Mouse (Mus musculus): ENCODE measurements around the gene Tbc1d10a. TPM values are rescaled to one million over a fixed set of nuclear protein-coding genes. Genes with fewer than 3 reads are reported as not detected.

The Tbc1d10a gene
- polyA plus RNA-seq, 1 experiment from 2014 or later: 23.7 TPM

- DNase-seq (ENCODE audit: low spot score): no peak
- Histone ChIP-seq H3K9me3 (ENCODE audit: control insufficient read depth, low read length) (no peaks in the 10 kb centered on the region), H3K9ac (no peak overlapping the region), H3K4me2 (replicated peaks) (no peak overlapping the region), H3K4me1 (replicated peaks; ENCODE audit: control insufficient read depth, insufficient read depth, low read length) (no peaks in the 10 kb centered on the region), H3K27ac (no peak overlapping the region), H3K4me3 (replicated peaks; ENCODE audit: low read length) (no peak overlapping the region), H3K27me3 (ENCODE audit: control insufficient read depth, insufficient read depth, low read length) (no peaks in the 10 kb centered on the region), H3K36me3 (replicated peaks; ENCODE audit: control insufficient read depth, insufficient read depth) (peaks cover 38% of the 10 kb centered on the region)
- no peak for ATAC-seq (ENCODE audit: low FRiP score)
- WGBS: 86% methylated on average over 6 of the region's 6 CpGs
Measured at GRCm38 (mm10) chr11:4206563-4206962, 20.0 kb downstream of the Tbc1d10a start.

DNA sequence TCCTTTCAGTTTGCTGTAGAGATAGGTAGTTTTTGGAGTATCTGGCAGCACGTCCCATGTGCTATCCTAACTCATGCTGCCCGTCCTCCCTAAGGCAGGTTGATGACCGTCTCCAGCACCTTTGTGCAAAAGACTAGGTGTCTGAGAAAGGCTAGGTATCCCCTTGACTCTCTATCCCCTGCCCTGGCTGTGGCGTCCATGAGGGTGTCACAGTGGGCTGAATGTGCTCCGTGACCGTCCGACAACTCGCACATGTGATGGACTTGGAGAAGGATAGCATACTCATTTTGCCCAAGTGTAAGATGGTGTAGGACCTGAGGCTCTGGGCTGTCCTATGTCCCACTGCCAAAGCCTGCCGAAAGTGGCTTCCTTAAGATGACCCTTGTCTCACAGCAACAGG is 21.1 kb downstream of the Tbc1d10a start:
- DNase-seq (ENCODE audit: low spot score) (no peak), ATAC-seq (ENCODE audit: low FRiP score) (no peak)
- no peak overlapping the region for H3K9ac ChIP-seq
- no peak overlapping the region for H3K27ac ChIP-seq
- no peaks in the 10 kb centered on the region for H3K27me3 ChIP-seq (ENCODE audit: control insufficient read depth, insufficient read depth, low read length)
- no peak overlapping the region for H3K4me2 ChIP-seq (replicated peaks)
- peaks cover 48% of the 10 kb centered on the region for H3K36me3 ChIP-seq (replicated peaks; ENCODE audit: control insufficient read depth, insufficient read depth)
- no peaks in the 10 kb centered on the region for H3K4me1 ChIP-seq (replicated peaks; ENCODE audit: control insufficient read depth, insufficient read depth, low read length)
- 97% methylated on average over 9 of the region's 9 CpGs for WGBS
- no peaks in the 10 kb centered on the region for H3K9me3 ChIP-seq (ENCODE audit: control insufficient read depth, low read length)
- H3K4me3 ChIP-seq (replicated peaks; ENCODE audit: low read length): no peak overlapping the region

GRCm38 (mm10) chr11:4209556-4209955 is 23.0 kb downstream of the Tbc1d10a start:
- WGBS: 78% methylated on average over 5 of the region's 5 CpGs
- no peak for DNase-seq (ENCODE audit: low spot score)
- Histone ChIP-seq H3K4me3 (replicated peaks; ENCODE audit: low read length) (no peak overlapping the region), H3K9me3 (ENCODE audit: control insufficient read depth, low read length) (no peaks in the 10 kb centered on the region), H3K27ac (no peak overlapping the region), H3K9ac (no peak overlapping the region), H3K27me3 (ENCODE audit: control insufficient read depth, insufficient read depth, low read length) (no peaks in the 10 kb centered on the region), H3K4me2 (replicated peaks) (no peak overlapping the region), H3K36me3 (replicated peaks; ENCODE audit: control insufficient read depth, insufficient read depth) (peaks cover 65% of the 10 kb centered on the region), H3K4me1 (replicated peaks; ENCODE audit: control insufficient read depth, insufficient read depth, low read length) (no peaks in the 10 kb centered on the region)
- ATAC-seq (ENCODE audit: low FRiP score): no peak

DNA sequence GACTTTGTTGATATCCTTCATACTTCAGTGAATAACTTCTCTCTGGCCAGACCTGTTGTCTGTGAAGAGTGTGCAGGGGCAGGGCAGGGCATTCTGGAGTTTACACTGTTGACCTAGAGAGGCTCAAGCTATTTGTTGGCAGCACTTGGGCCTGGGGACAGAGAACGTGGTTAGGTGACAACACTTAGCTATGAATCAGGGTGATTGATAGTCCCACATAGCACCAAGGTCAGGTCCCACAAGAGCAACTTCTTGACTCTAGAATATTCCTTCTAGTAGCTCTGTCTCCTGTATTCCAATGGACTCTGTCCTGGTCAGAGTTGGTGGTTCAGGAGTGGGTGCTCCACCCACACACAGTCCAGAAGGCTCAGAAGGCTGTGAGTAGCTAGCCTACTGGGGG is 24.2 kb downstream of the Tbc1d10a start:
- H3K27me3 ChIP-seq (ENCODE audit: control insufficient read depth, insufficient read depth, low read length): no peaks in the 10 kb centered on the region

GRCm38 (mm10) chr11:4213107-4213506 is 26.5 kb downstream of the Tbc1d10a start:
- Histone ChIP-seq H3K4me1 (replicated peaks; ENCODE audit: control insufficient read depth, insufficient read depth, low read length) (0 out of 2 replicates have a peak, but pooled peaks cover 3% of the 10 kb centered on the region), H3K9me3 (ENCODE audit: control insufficient read depth, low read length) (0 out of 2 replicates have a peak, but pooled peaks cover 5% of the 10 kb centered on the region), H3K9ac (no peak overlapping the region), H3K4me3 (replicated peaks; ENCODE audit: low read length) (no peak overlapping the region), H3K4me2 (replicated peaks) (no peak overlapping the region), H3K36me3 (replicated peaks; ENCODE audit: control insufficient read depth, insufficient read depth) (peaks cover 74% of the 10 kb centered on the region), H3K27ac (no peak overlapping the region), H3K27me3 (ENCODE audit: control insufficient read depth, insufficient read depth, low read length) (peaks cover 12% of the 10 kb centered on the region)
- WGBS: 92% methylated on average over 10 of the region's 10 CpGs
- ATAC-seq (ENCODE audit: low FRiP score): no peak
- no peak for DNase-seq (ENCODE audit: low spot score)

More for the DNA sequence above, 24.2 kb downstream of the Tbc1d10a start:
- ATAC-seq (ENCODE audit: low FRiP score) (no peak), DNase-seq (ENCODE audit: low spot score) (no peak)
- Histone ChIP-seq H3K4me1 (replicated peaks; ENCODE audit: control insufficient read depth, insufficient read depth, low read length) (no peaks in the 10 kb centered on the region), H3K9ac (no peak overlapping the region), H3K9me3 (ENCODE audit: control insufficient read depth, low read length) (no peaks in the 10 kb centered on the region), H3K36me3 (replicated peaks; ENCODE audit: control insufficient read depth, insufficient read depth) (peaks cover 76% of the 10 kb centered on the region), H3K4me2 (replicated peaks) (no peak overlapping the region), H3K27ac (no peak overlapping the region), H3K4me3 (replicated peaks; ENCODE audit: low read length) (no peak overlapping the region)
- WGBS: 76% methylated on average over 1 of the region's 1 CpGs

DNA sequence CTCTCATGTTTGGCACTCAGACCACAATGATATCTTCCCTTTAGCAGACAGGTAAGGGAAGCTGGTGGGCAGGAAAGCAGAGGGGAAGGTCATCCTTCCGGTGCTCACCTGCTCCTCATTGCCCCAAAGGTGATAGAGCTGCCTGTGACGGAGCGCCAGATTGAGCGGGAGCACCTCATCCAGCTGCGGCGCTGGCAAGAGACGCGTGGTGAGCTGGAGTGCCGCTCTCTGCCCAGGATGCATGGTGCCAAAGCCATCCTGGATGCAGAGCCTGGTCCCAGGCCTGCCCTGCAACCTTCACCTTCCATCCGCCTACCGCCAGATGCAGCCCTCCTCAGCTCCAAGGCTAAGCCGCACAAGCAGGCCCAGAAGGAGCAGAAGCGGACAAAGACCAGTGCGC is 28.0 kb downstream of the Tbc1d10a start:
- ATAC-seq (ENCODE audit: low FRiP score) (no peak), DNase-seq (ENCODE audit: low spot score) (no peak)
- H3K4me1 ChIP-seq (replicated peaks; ENCODE audit: control insufficient read depth, insufficient read depth, low read length): 0 out of 2 replicates have a peak, but pooled peaks cover 7% of the 10 kb centered on the region
- WGBS: 97% methylated on average over 14 of the region's 14 CpGs
- H3K4me3 ChIP-seq (replicated peaks; ENCODE audit: low read length): no peak overlapping the region
- H3K9me3 ChIP-seq (ENCODE audit: control insufficient read depth, low read length): 0 out of 2 replicates have a peak, but pooled peaks cover 5% of the 10 kb centered on the region
- peaks cover 61% of the 10 kb centered on the region for H3K36me3 ChIP-seq (replicated peaks; ENCODE audit: control insufficient read depth, insufficient read depth)
- no peak overlapping the region for H3K4me2 ChIP-seq (replicated peaks)
- H3K9ac ChIP-seq: no peak overlapping the region
- H3K27ac ChIP-seq: no peak overlapping the region
- H3K27me3 ChIP-seq (ENCODE audit: control insufficient read depth, insufficient read depth, low read length): peaks cover 26% of the 10 kb centered on the region

- no peak overlapping the region for H3K4me3 ChIP-seq (replicated peaks; ENCODE audit: low read length)
- H3K9me3 ChIP-seq (ENCODE audit: control insufficient read depth, low read length): 0 out of 2 replicates have a peak, but pooled peaks cover 5% of the 10 kb centered on the region
- H3K27me3 ChIP-seq (ENCODE audit: control insufficient read depth, insufficient read depth, low read length): peaks cover 26% of the 10 kb centered on the region
- DNase-seq (ENCODE audit: low spot score) (no peak), ATAC-seq (ENCODE audit: low FRiP score) (no peak)
- peaks cover 56% of the 10 kb centered on the region for H3K36me3 ChIP-seq (replicated peaks; ENCODE audit: control insufficient read depth, insufficient read depth)
- WGBS: 85% methylated on average over 10 of the region's 10 CpGs
- no peak overlapping the region for H3K9ac ChIP-seq
- no peak overlapping the region for H3K4me2 ChIP-seq (replicated peaks)
- 0 out of 2 replicates have a peak, but pooled peaks cover 7% of the 10 kb centered on the region for H3K4me1 ChIP-seq (replicated peaks; ENCODE audit: control insufficient read depth, insufficient read depth, low read length)
- no peak overlapping the region for H3K27ac ChIP-seq
Measured at GRCm38 (mm10) chr11:4215061-4215460, 28.5 kb downstream of the Tbc1d10a start.

GRCm38 (mm10) chr11:4216248-4217000 is 29.8 kb downstream of the Tbc1d10a start:
- Histone ChIP-seq H3K36me3 (replicated peaks; ENCODE audit: control insufficient read depth, insufficient read depth) (peaks cover 43% of the 10 kb centered on the region), H3K9me3 (ENCODE audit: control insufficient read depth, low read length) (0 out of 2 replicates have a peak, but pooled peaks cover 5% of the 10 kb centered on the region), H3K27ac (no peak overlapping the region), H3K4me1 (replicated peaks; ENCODE audit: control insufficient read depth, insufficient read depth, low read length) (0 out of 2 replicates have a peak, but pooled peaks cover 7% of the 10 kb centered on the region), H3K4me2 (replicated peaks) (no peak overlapping the region), H3K4me3 (replicated peaks; ENCODE audit: low read length) (no peak overlapping the region), H3K27me3 (ENCODE audit: control insufficient read depth, insufficient read depth, low read length) (peaks cover 26% of the 10 kb centered on the region), H3K9ac (no peak overlapping the region)
- DNase-seq (ENCODE audit: low spot score) (no peak), ATAC-seq (ENCODE audit: low FRiP score) (no peak)
- 83% methylated on average over 9 of the region's 9 CpGs for WGBS

DNA sequence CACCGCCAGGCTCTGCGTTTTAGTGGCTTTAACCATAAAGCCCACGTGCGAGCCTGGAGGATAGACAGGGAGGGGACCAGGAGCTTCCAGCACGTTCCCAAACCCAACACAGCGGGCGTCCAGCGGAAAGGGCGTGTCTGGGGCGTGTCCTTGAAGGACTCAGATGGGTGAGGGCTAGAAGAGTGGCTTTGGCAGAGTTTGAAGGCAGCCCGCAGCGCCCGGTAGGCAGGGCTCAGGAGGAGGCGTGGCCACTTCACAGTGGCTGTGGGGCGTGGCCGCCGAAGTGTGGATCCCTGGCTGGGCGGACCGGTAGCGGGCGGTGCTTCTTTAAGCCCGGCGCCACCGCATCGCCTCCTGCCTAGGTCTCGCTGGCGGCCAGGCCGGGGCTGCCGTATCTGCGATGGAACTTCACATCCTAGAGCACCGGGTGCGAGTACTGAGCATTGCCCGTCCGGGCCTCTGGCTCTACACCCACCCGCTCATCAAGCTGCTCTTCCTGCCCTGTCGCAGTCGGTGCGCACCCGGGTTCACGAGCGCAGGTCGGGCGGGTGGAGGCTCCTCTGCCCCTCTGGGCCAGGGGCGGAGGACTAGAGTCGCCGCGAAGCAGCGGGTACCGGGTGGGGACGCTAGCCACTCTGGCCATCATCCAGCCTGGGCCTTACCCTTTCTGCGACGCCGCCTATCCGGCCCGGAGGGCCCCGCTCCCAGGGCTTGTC is 31.5 kb downstream of the Tbc1d10a start, which contains the start of gene Castor1:
Gene Castor1 (plus strand): TSS at position 312 of the 716 bp plus-strand sequence.
- H3K9ac ChIP-seq: peak within 1 kb of the TSS; percentile 49
- H3K27me3 ChIP-seq (ENCODE audit: control insufficient read depth, insufficient read depth, low read length): peaks cover 26% of the 10 kb centered on the region
- 1% methylated on average over 55 of the region's 56 CpGs for WGBS
- ATAC-seq (ENCODE audit: low FRiP score) (peak; percentile 71), DNase-seq (ENCODE audit: low spot score) (peak; percentile 53)
- H3K9me3 ChIP-seq (ENCODE audit: control insufficient read depth, low read length): 0 out of 2 replicates have a peak, but pooled peaks cover 5% of the 10 kb centered on the region
- H3K4me1 ChIP-seq (replicated peaks; ENCODE audit: control insufficient read depth, insufficient read depth, low read length): 0 out of 2 replicates have a peak, but pooled peaks cover 7% of the 10 kb centered on the region
- H3K4me2 ChIP-seq (replicated peaks): peak within 1 kb of the TSS; percentile 79
- peaks cover 28% of the 10 kb centered on the region for H3K36me3 ChIP-seq (replicated peaks; ENCODE audit: control insufficient read depth, insufficient read depth)
- H3K27ac ChIP-seq: no peak within 1 kb of the TSS
- H3K4me3 ChIP-seq (replicated peaks; ENCODE audit: low read length): peak within 1 kb of the TSS; percentile 37
